Mouse (Mus musculus) embryonic fibroblast, embryonic 13.5 days (primary cell): ENCODE results near the gene Gng7. TPM values are rescaled to one million over a fixed set of nuclear protein-coding genes. Genes with fewer than 3 reads are reported as not detected.

Experiments
- H3K27ac ChIP-seq: 2 replicates; pipeline ENCODE4 v1.5.1; 2012; ENCODE audit warnings: low read length, control low read depth, inconsistent platforms; ENCODE audit not compliant: insufficient read depth
- H3K4me1 ChIP-seq: 2 replicates; pipeline ENCODE4 v1.6.1; 2011; ENCODE audit warnings: low read length; ENCODE audit not compliant: control insufficient read depth, insufficient read depth
- H3K4me3 ChIP-seq: 2 replicates; pipeline ENCODE4 v1.5.1; 2011; ENCODE audit warnings: mild to moderate bottlenecking, control low read depth, low read length; ENCODE audit not compliant: insufficient read depth
- CTCF ChIP-seq: IDR thresholded peaks from 2 replicates; pipeline ENCODE4 v1.5.1; 2011; ENCODE audit warnings: mild to moderate bottlenecking, control low read depth, low read length, moderate library complexity, borderline replicate concordance; ENCODE audit not compliant: insufficient read depth
- POLR2A ChIP-seq: IDR thresholded peaks from 2 replicates; pipeline ENCODE4 v1.6.1; 2011; ENCODE audit warnings: low read depth, mild to moderate bottlenecking, control low read depth, low read length, moderate library complexity
- polyA plus RNA-seq: library from polyadenylated mRNA; stranded (reverse); fragments of >200 nt; gene quantifications from 2 replicates; pipeline ENCODE4 v1.2.4, GENCODE M21; 2011; ENCODE audit warnings: low read depth; ENCODE audit not compliant: missing spikeins, insufficient read length

Gng7 gene
- polyA plus RNA-seq, 1 experiment: 5.4 TPM

GRCm38 (mm10) chr10:80938831-80939550 lies 75.8 kb downstream of the Gng7 start:
- peaks cover 36% of the 10 kb centered on the region for H3K4me1 ChIP-seq
- peak overlapping the region; percentile 19 for H3K27ac ChIP-seq
- no peak overlapping the region for H3K4me3 ChIP-seq
- TF ChIP-seq CTCF: no peak
- no peak for TF ChIP-seq POLR2A

- no peak overlapping the region for H3K27ac ChIP-seq
- no peak overlapping the region for H3K4me3 ChIP-seq
- no peak for TF ChIP-seq POLR2A
- TF ChIP-seq CTCF: no peak
Measured at GRCm38 (mm10) chr10:80937646-80938045, 77.1 kb downstream of the Gng7 start.

GRCm38 (mm10) chr10:80936810-80937164 lies 78.0 kb downstream of the Gng7 start:
- no peak overlapping the region for H3K27ac ChIP-seq

More at GRCm38 (mm10) chr10:80937646-80938045, 77.1 kb downstream of the Gng7 start:
- H3K4me1 ChIP-seq: peaks cover 40% of the 10 kb centered on the region

GRCm38 (mm10) chr10:80936135-80936809 lies 78.5 kb downstream of the Gng7 start:
- TF ChIP-seq POLR2A (no peak), CTCF (no peak)
- peaks cover 39% of the 10 kb centered on the region for H3K4me1 ChIP-seq
- peak overlapping the region; percentile 36 for H3K27ac ChIP-seq
- H3K4me3 ChIP-seq: no peak overlapping the region

More at GRCm38 (mm10) chr10:80936810-80937164, 78.0 kb downstream of the Gng7 start:
- Histone ChIP-seq H3K4me3 (no peak overlapping the region), H3K4me1 (peaks cover 40% of the 10 kb centered on the region)
- no peak for TF ChIP-seq POLR2A
- TF ChIP-seq CTCF: no peak

GRCm38 (mm10) chr10:80935698-80936097 lies 79.0 kb downstream of the Gng7 start:
- peaks cover 36% of the 10 kb centered on the region for H3K4me1 ChIP-seq
- no peak overlapping the region for H3K4me3 ChIP-seq
- peak overlapping the region; percentile 36 for H3K27ac ChIP-seq
- TF ChIP-seq POLR2A (no peak), CTCF (no peak)

- peaks cover 33% of the 10 kb centered on the region for H3K4me1 ChIP-seq
- no peak overlapping the region for H3K4me3 ChIP-seq
- TF ChIP-seq CTCF (no peak), POLR2A (no peak)
- peak overlapping the region; percentile 63 for H3K27ac ChIP-seq
Measured at GRCm38 (mm10) chr10:80935241-80935640, 79.5 kb downstream of the Gng7 start.

- Histone ChIP-seq H3K27ac (no peak overlapping the region), H3K4me1 (peaks cover 28% of the 10 kb centered on the region), H3K4me3 (no peak overlapping the region)
- TF ChIP-seq CTCF (no peak), POLR2A (no peak)
Measured at GRCm38 (mm10) chr10:80934136-80934985, 80.4 kb downstream of the Gng7 start.

GRCm38 (mm10) chr10:80933421-80933979 lies 81.2 kb downstream of the Gng7 start:
- peak overlapping the region; percentile 82 for H3K27ac ChIP-seq
- H3K4me3 ChIP-seq: no peak overlapping the region
- H3K4me1 ChIP-seq: peaks cover 23% of the 10 kb centered on the region

More at GRCm38 (mm10) chr10:80933421-80933979, 81.2 kb downstream of the Gng7 start:
- TF ChIP-seq POLR2A: peak; percentile 24; the same call in 1 of the 2 replicates
- no peak for TF ChIP-seq CTCF
